Mouse (Mus musculus) brown adipose tissue, adult 24 weeks (tissue): Measurements from ENCODE around the gene Ptpru. TPM values are rescaled to one million over a fixed set of nuclear protein-coding genes. Genes with fewer than 3 reads are reported as not detected.

Source experiments
- H3K27ac ChIP-seq: fragments of 200-500 bp; replicated peaks from 2 replicates; pipeline ENCODE4 v1.5.1; 2012; ENCODE audit warnings: low read depth, mild to moderate bottlenecking, low read length
- H3K4me1 ChIP-seq: fragments of 200-500 bp; 2 replicates; pipeline ENCODE4 v1.6.1; 2012; ENCODE audit warnings: low read length, mixed read lengths; ENCODE audit not compliant: control insufficient read depth, insufficient read depth, insufficient read length
- H3K4me3 ChIP-seq: fragments of 200-500 bp; 2 replicates; pipeline ENCODE4 v1.5.1; 2012; ENCODE audit warnings: low read depth, mild to moderate bottlenecking, low read length, moderate library complexity; ENCODE audit not compliant: insufficient read depth
- polyA plus RNA-seq: library from polyadenylated mRNA; stranded (reverse); fragments of >200 nt; gene quantifications from 2 replicates; pipeline ENCODE4 v1.2.4, GENCODE M21; 2012; ENCODE audit not compliant: missing spikeins, insufficient read depth, insufficient read length

Ptpru gene
- polyA plus RNA-seq, 1 experiment: 3.4 TPM

DNA sequence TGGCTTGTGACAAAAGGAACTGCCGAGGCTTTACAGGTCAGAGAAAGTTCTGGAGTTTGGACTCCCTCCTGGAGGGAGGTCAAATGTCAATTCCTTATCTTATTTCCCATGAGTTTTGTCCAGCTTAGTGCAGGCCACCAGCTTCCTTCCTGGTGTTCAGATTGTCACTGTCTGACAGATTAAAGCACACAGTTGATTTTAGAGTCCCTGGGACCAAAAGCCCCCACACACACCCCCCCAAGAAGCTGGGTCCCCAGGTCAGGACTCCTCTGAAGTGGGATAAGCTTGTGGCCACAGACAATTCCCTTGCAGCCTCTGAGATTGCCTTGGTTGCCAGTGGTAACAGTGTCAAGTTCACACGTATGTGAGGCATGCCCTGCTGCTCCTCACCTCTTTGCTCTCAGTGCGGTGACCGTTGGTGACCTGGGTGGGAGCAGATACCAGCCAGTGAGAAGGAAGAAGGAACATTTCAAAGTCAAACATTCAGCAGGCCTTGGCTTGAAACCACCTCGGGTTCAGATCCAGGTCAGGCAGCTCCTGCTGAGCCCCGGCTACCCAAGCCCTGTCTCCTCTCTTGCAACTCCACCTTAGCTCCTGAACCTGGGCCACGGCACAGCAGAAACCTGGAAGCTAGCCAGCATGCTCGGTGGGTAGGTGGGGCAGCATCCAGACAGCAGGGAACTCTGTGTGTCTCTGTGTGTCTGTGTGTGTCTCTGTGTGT, 115.8 kb downstream of the Ptpru start:
- H3K27ac ChIP-seq: no peak overlapping the region
- no peaks in the 10 kb centered on the region for H3K4me1 ChIP-seq
- no peak overlapping the region for H3K4me3 ChIP-seq

DNA sequence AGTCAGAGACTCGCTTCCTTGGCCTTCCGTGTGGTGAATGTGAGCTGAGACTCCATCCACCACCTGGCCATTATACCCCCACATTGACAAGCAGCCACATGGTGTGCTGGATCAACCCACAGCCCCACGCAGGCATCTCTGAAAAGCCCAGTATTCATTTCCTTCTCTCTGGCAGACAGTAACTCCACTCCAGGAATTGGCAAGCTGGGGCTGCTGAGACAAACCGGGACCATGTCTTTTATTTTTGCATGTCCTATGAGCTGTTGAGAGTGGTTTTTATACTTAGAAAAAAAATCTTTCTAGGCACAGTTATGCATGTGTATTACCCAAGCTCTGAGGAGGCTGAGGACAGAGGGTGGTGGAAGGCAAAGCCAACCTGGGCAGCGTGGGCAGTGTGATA, 118.9 kb downstream of the Ptpru start:
- Histone ChIP-seq H3K4me3 (no peak overlapping the region), H3K4me1 (no peaks in the 10 kb centered on the region), H3K27ac (no peak overlapping the region)

Other genes with a start within 250 kb of the Ptpru start
- gene Mecr, start 5.2 kb upstream of the Ptpru start, polyA plus RNA-seq: 255 and 304 TPM in 2 replicates
- 16.7 and 26.2 TPM in 2 replicates for gene Srsf4, start 35.3 kb upstream of the Ptpru start, polyA plus RNA-seq
- 1.7 TPM in 1 of 2 replicates, not detected in the other for gene Tmem200b, start 83.5 kb upstream of the Ptpru start, polyA plus RNA-seq
- not detected in 2 replicates for gene Gm10300, start 236.4 kb upstream of the Ptpru start, polyA plus RNA-seq
- 37.1 and 44.1 TPM in 2 replicates for gene Epb41, start 237.0 kb upstream of the Ptpru start, polyA plus RNA-seq